Mouse (Mus musculus) heart, postnatal 0 days (tissue): ENCODE results near the gene F2r.

ENCODE experiments used
- CTCF ChIP-seq: IDR thresholded peaks from 2 replicates; pipeline ENCODE4 v1.5.1; 2016; ENCODE audit warnings: antibody characterized with exemption, control low read depth, low read depth
- EP300 ChIP-seq: IDR thresholded peaks from 2 replicates; pipeline ENCODE4 v1.6.1; 2016; ENCODE audit warnings: antibody characterized with exemption, low read depth

GRCm38 (mm10) chr13:95608416-95609087 is 9.7 kb downstream of the F2r start:
- TF ChIP-seq CTCF (no peak), EP300 (no peak)
